Mouse (Mus musculus) adipocyte (in vitro differentiated cells): ENCODE data around the gene Akr1c20.

Experiments used
- DNase-seq: peaks from one replicate; pipeline ENCODE4 v3.0.0-alpha.2; 2016; ENCODE audit warnings: low spot score

Akr1c20 gene

DNA sequence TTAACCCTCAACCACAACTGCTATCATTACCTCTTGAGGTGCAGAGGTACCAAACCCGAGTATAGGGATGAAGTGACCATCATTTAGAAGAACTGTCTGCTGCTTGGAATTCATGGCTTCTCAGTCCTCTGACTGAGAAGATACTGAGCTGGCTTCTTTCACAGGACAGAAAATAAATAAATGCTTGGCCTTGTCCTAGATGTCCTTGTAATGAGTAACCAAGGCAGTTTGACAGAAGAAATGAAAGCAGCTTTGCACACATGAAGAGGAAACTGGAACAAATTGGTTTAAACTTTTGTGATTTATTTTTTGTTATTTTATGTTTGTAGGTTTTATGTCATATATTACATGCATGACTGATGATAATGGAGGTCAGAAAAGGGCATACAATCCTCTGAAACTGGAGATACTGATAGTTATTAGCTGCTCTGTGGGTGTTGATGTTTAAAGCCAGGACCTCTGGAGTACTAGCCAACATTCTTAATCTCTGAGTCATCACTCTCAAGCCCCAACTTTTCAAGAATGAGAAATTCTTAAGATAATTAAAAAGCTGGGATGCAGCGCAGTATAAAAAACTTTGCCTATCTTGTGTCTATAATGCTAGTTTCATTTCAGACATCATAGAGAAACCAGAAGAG is at the start of gene Akr1c20:
Akr1c20 (minus strand) TSS at position 145 of the 638 bp plus-strand sequence.
- no peak for DNase-seq

GRCm38 (mm10) chr13:4565996-4566395 is 42.9 kb upstream of the Akr1c20 start:
- no peak for DNase-seq

DNA sequence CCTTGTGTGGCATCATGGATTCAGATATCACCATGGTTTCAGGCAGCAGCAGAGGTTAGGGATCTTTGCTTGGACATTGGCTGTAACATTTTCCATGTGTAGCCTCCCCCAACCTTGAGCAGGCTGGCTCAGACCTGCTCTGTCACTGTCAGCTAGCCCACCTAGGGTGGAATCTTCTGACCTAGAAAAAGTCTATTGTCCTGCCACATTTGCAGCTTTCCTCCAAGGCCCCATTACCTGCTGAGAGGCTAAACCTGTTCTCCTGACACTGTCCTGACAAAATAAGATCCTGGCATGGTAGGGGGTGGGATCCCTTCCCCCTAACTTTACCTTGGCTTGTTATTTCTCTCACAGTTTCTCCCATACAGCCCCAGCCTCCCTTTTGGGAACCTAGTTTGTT is 37.4 kb upstream of the Akr1c20 start:
- no peak for DNase-seq

- DNase-seq: no peak
These were observed 36.0 kb upstream of the Akr1c20 start for GRCm38 (mm10) chr13:4559143-4559542.

- DNase-seq: no peak
These were observed 8.3 kb downstream of the Akr1c20 start for GRCm38 (mm10) chr13:4514811-4515210.

DNA sequence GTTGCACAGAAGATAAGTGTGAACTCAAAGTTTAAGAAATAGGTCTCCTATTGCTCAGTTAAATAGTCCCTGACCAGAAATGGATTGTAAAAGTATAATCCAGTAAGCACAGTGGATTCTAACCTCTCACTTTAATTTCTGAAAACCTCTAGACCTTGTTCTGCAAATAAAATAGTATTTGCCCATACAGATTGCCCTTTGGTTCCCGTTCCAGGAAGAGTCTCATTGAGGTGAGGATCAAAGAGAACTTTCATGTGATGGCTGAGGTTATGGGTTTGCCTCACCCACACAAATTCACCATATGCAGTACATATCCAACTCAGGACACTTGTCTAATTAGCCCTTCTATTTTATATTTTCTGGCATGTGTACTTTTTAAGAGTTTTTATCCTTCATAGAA is 55.2 kb downstream of the Akr1c20 start:
- no peak for DNase-seq

DNA sequence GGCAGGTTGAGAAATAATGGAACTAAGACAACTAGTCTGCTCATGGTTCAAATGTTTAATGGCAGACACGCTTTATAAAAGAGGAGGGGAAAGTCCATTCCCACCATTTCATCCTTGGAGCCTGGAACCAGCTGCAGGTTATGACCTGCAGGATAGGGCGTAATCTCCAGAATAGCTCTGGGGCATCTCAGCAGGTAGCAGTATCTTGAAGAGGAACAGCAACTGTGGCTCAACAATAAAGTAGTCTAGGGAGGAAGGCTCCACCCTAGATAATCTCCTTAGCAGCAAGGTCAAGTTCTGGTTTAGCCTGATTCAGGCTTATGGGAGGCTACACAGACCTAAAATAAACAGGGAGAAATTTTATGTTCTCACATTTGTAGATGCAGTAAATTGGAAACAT is 57.5 kb downstream of the Akr1c20 start:
- DNase-seq: no peak
